Mouse (Mus musculus) forebrain, embryonic 10.5 days (tissue): ENCODE results near the gene Isl2. TPM values are rescaled to one million over a fixed set of nuclear protein-coding genes. Genes with fewer than 3 reads are reported as not detected.

Source experiments
- DNase-seq: peaks from one replicate; pipeline ENCODE4 v3.0.0-alpha.2; 2017; ENCODE audit warnings: low spot score; ENCODE audit errors: extremely low spot score
- H3K27ac ChIP-seq: fragments of 300-500 bp; sonication (generic); 2 replicates; pipeline ENCODE4 v1.5.1; 2016; ENCODE audit warnings: mild to moderate bottlenecking
- H3K27me3 ChIP-seq: fragments of 300-500 bp; sonication (generic); 2 replicates; pipeline ENCODE4 v1.6.1; 2016; ENCODE audit warnings: mild to moderate bottlenecking; ENCODE audit not compliant: poor library complexity, severe bottlenecking
- H3K36me3 ChIP-seq: fragments of 300-500 bp; sonication (generic); replicated peaks from 2 replicates; pipeline ENCODE4 v1.6.1; 2016; ENCODE audit warnings: mild to moderate bottlenecking, moderate library complexity
- H3K4me1 ChIP-seq: fragments of 300-500 bp; sonication (generic); 2 replicates; pipeline ENCODE4 v1.6.1; 2016
- H3K4me3 ChIP-seq: fragments of 300-500 bp; sonication (generic); 2 replicates; pipeline ENCODE4 v1.5.1; 2016; ENCODE audit warnings: mild to moderate bottlenecking, moderate library complexity
- H3K9me3 ChIP-seq: fragments of 300-500 bp; sonication (generic); 2 replicates; pipeline ENCODE4 v1.6.1; 2016; ENCODE audit warnings: mild to moderate bottlenecking, moderate library complexity
- WGBS: fragments of 180-500 bp; shearing (Covaris S2); methylation state at CpG from one replicate; pipeline ENCODE4 v1.1.7; 2016; 5-methylcytosine and 5-hydroxymethylcytosine counted together
- polyA plus RNA-seq: library from polyadenylated mRNA; unstranded; fragments of >200 nt; fragmentation: Nextera tagmentation; extraction: Ambion mirVana; gene quantifications from 2 replicates; pipeline ENCODE4 v1.2.1, GENCODE M21; 2016

Isl2 gene
- 1.0 TPM in 2 replicates for polyA plus RNA-seq

GRCm38 (mm10) chr9:55538377-55538776 lies at the start of gene Isl2:
Gene Isl2, plus strand, starts transcription at chr9:55538672.
- 9% methylated on average over 4 of the region's 4 CpGs for WGBS
- DNase-seq, result no peak
- H3K4me3 ChIP-seq, result peak within 1 kb of the TSS; percentile 54

GRCm38 (mm10) chr9:55507922-55508321 lies 30.6 kb upstream of the Isl2 start:
- Histone ChIP-seq H3K4me1 (peaks cover 12% of the 10 kb centered on the region), H3K9me3 (no peaks in the 10 kb centered on the region), H3K27me3 (peaks cover 5% of the 10 kb centered on the region), H3K4me3 (no peak overlapping the region), H3K27ac (no peak overlapping the region), H3K36me3 (no peaks in the 10 kb centered on the region)
- 92% methylated on average over 3 of the region's 3 CpGs for WGBS
- DNase-seq, result no peak

More at GRCm38 (mm10) chr9:55538377-55538776, at the start of gene Isl2:
- Histone ChIP-seq H3K27me3 (peaks cover 76% of the 10 kb centered on the region), H3K9me3 (no peaks in the 10 kb centered on the region), H3K4me1 (peaks cover 36% of the 10 kb centered on the region), H3K36me3 (no peaks in the 10 kb centered on the region), H3K27ac (no peak within 1 kb of the TSS)

- WGBS, result 90% methylated on average over 4 of the region's 4 CpGs
- Histone ChIP-seq H3K9me3 (no peaks in the 10 kb centered on the region), H3K36me3 (no peaks in the 10 kb centered on the region), H3K27me3 (peaks cover 12% of the 10 kb centered on the region), H3K4me1 (peaks cover 12% of the 10 kb centered on the region), H3K4me3 (no peak overlapping the region), H3K27ac (no peak overlapping the region)
- no peak for DNase-seq
These were observed 29.8 kb upstream of the Isl2 start for GRCm38 (mm10) chr9:55508701-55509100.

- 91% methylated on average over 1 of the region's 1 CpGs for WGBS
- no peak overlapping the region for H3K4me3 ChIP-seq
- no peaks in the 10 kb centered on the region for H3K9me3 ChIP-seq
- DNase-seq, result no peak
- peaks cover 23% of the 10 kb centered on the region for H3K27me3 ChIP-seq
- H3K4me1 ChIP-seq, result peaks cover 12% of the 10 kb centered on the region
- no peaks in the 10 kb centered on the region for H3K36me3 ChIP-seq
- H3K27ac ChIP-seq, result no peak overlapping the region
These were observed 28.7 kb upstream of the Isl2 start for GRCm38 (mm10) chr9:55509731-55510130.

GRCm38 (mm10) chr9:55510651-55511235 lies 27.7 kb upstream of the Isl2 start:
- Histone ChIP-seq H3K27me3 (peaks cover 29% of the 10 kb centered on the region), H3K9me3 (no peaks in the 10 kb centered on the region), H3K4me3 (peak overlapping the region; percentile 70), H3K36me3 (no peaks in the 10 kb centered on the region), H3K4me1 (peaks cover 12% of the 10 kb centered on the region), H3K27ac (no peak overlapping the region)
- no peak for DNase-seq
- WGBS, result 84% methylated on average over 10 of the region's 10 CpGs

- H3K27ac ChIP-seq, result peak overlapping the region; percentile 90
- DNase-seq, result peak; percentile 77
- under 1% methylated on average over 32 of the region's 32 CpGs for WGBS
These were observed 26.9 kb upstream of the Isl2 start for GRCm38 (mm10) chr9:55511521-55511993.

GRCm38 (mm10) chr9:55512027-55512543 lies 26.4 kb upstream of the Isl2 start, which contains the start of gene Etfa:
Gene Etfa, minus strand, starts transcription at chr9:55512243.
- H3K27me3 ChIP-seq, result peaks cover 29% of the 10 kb centered on the region
- H3K4me1 ChIP-seq, result peaks cover 12% of the 10 kb centered on the region
- under 1% methylated on average over 47 of the region's 47 CpGs for WGBS
- no peaks in the 10 kb centered on the region for H3K9me3 ChIP-seq
- H3K36me3 ChIP-seq, result no peaks in the 10 kb centered on the region
- H3K4me3 ChIP-seq, result peak within 1 kb of the TSS; percentile 70
- H3K27ac ChIP-seq, result peak within 1 kb of the TSS; percentile 90
- DNase-seq, result peak; percentile 93

More at GRCm38 (mm10) chr9:55511521-55511993, 26.9 kb upstream of the Isl2 start:
- Histone ChIP-seq H3K4me1 (peaks cover 12% of the 10 kb centered on the region), H3K36me3 (no peaks in the 10 kb centered on the region), H3K9me3 (no peaks in the 10 kb centered on the region), H3K4me3 (peak overlapping the region; percentile 70), H3K27me3 (peaks cover 29% of the 10 kb centered on the region)

GRCm38 (mm10) chr9:55525716-55526115 lies 12.8 kb upstream of the Isl2 start:
- WGBS, result 29% methylated on average over 4 of the region's 4 CpGs
- DNase-seq, result no peak
- H3K9me3 ChIP-seq, result no peaks in the 10 kb centered on the region
- no peaks in the 10 kb centered on the region for H3K4me1 ChIP-seq
- H3K27ac ChIP-seq, result no peak overlapping the region
- H3K27me3 ChIP-seq, result no peaks in the 10 kb centered on the region
- no peaks in the 10 kb centered on the region for H3K36me3 ChIP-seq
- no peak overlapping the region for H3K4me3 ChIP-seq

GRCm38 (mm10) chr9:55535907-55536306 lies 2.6 kb upstream of the Isl2 start:
- H3K27me3 ChIP-seq, result peaks cover 51% of the 10 kb centered on the region
- H3K36me3 ChIP-seq, result no peaks in the 10 kb centered on the region
- WGBS, result 26% methylated on average over 3 of the region's 3 CpGs

GRCm38 (mm10) chr9:55539006-55539405 lies 534 bp downstream of the Isl2 start:
- Histone ChIP-seq H3K4me1 (peaks cover 42% of the 10 kb centered on the region), H3K9me3 (no peaks in the 10 kb centered on the region), H3K36me3 (no peaks in the 10 kb centered on the region), H3K27me3 (peaks cover 82% of the 10 kb centered on the region), H3K4me3 (no peak overlapping the region), H3K27ac (no peak overlapping the region)
- DNase-seq, result no peak
- 0% methylated on average over 1 of the region's 1 CpGs for WGBS

More at GRCm38 (mm10) chr9:55535907-55536306, 2.6 kb upstream of the Isl2 start:
- Histone ChIP-seq H3K9me3 (no peaks in the 10 kb centered on the region), H3K27ac (no peak overlapping the region), H3K4me1 (peaks cover 18% of the 10 kb centered on the region), H3K4me3 (no peak overlapping the region)
- DNase-seq, result peak; percentile 58

- Histone ChIP-seq H3K27ac (no peak overlapping the region), H3K9me3 (no peaks in the 10 kb centered on the region), H3K36me3 (no peaks in the 10 kb centered on the region), H3K4me3 (peak overlapping the region; percentile 54), H3K27me3 (peaks cover 91% of the 10 kb centered on the region), H3K4me1 (peaks cover 50% of the 10 kb centered on the region)
- 1% methylated on average over 31 of the region's 31 CpGs for WGBS
- DNase-seq, result peak; percentile 45
These were observed 1.4 kb downstream of the Isl2 start for GRCm38 (mm10) chr9:55539661-55540390.

GRCm38 (mm10) chr9:55540391-55540770 lies 1.9 kb downstream of the Isl2 start:
- peaks cover 96% of the 10 kb centered on the region for H3K27me3 ChIP-seq
- H3K27ac ChIP-seq, result no peak overlapping the region
- peaks cover 56% of the 10 kb centered on the region for H3K4me1 ChIP-seq
- H3K36me3 ChIP-seq, result no peaks in the 10 kb centered on the region
- no peak for DNase-seq
- no peaks in the 10 kb centered on the region for H3K9me3 ChIP-seq
- peak overlapping the region; percentile 54 for H3K4me3 ChIP-seq
- 0% methylated on average over 12 of the region's 12 CpGs for WGBS

- under 1% methylated on average over 28 of the region's 28 CpGs for WGBS
- peak; percentile 91 for DNase-seq
- H3K4me1 ChIP-seq, result peaks cover 60% of the 10 kb centered on the region
These were observed 2.4 kb downstream of the Isl2 start for GRCm38 (mm10) chr9:55540888-55541287.

More at GRCm38 (mm10) chr9:55540888-55541287, 2.4 kb downstream of the Isl2 start:
- Histone ChIP-seq H3K36me3 (no peaks in the 10 kb centered on the region), H3K27me3 (peaks cover 100% of the 10 kb centered on the region), H3K27ac (no peak overlapping the region), H3K9me3 (no peaks in the 10 kb centered on the region; the same call in 1 of the 2 replicates), H3K4me3 (peak overlapping the region; percentile 54)
